Mouse (Mus musculus) kidney, postnatal 36 days (tissue): Measurements from ENCODE around the gene Prss40.

Experiments used
- DNase-seq, 2 experiments: peaks; one replicate each; pipeline ENCODE4 v3.0.0; 2021 to 2022; ENCODE audit warnings: mixed read lengths in 2 of 2

The Prss40 gene

GRCm38 (mm10) chr1:34560843-34561242, at the start of gene Prss40:
Gene Prss40 (minus strand): TSS chr1:34560943.
- DNase-seq: no peak

DNA sequence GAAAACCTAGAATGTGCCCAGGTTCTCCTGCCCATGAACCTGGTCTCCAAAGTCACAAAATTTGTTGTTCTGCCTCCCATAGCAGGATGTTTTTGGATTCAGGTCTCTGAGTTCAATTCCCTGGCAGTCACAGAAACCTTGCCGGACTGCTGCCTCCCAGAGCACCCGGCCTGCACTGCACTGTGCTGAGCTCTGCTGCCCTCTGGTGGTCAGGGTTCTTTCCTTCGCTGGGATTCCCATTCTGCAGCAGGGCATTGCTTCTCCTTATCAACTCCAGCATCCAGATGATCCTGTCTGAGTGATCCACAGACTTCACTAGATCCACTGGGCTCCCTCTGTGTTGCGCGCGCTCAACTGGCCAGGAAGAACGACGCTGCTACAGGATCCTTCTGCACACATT, 41.6 kb upstream of the Prss40 start:
- peak; percentile 40 to 86 for DNase-seq

DNA sequence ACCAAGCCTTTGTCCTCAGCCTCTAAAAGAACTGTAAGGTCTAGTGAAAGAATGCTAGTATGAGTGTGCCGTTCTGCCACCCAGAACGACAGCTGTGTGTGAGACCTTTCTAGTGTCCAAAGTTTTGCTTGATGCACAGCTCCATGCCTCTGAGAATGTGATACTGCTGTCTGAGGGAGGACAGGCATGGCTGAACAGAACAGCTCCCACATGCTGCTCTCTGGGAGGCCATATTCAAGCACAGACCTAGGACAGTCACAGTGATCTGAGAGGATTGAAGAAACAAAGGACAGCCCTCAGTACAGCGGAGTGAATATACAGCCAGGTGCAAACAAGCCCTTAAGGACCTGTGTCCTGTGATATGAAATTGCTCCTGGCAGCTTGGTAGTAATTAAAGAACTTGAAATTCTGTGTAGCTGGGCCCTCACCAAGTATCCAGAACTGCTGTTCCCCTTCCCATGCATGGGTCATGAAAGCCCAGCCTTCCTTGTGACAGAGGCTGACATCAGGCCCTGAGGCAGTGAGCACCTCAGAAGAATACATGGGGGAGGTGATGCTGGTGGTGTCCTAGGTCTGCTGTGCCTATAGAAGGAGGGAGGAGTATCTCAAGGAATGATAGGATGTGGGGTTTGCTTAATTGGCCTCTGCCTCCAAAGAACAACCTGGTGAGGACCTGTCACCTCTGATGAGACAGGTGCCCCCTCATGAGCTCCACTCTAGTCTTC, 40.7 kb upstream of the Prss40 start:
- no peak for DNase-seq

- no peak for DNase-seq
Observed at GRCm38 (mm10) chr1:34600000-34600399, 39.3 kb upstream of the Prss40 start.

- DNase-seq: no peak
Observed at GRCm38 (mm10) chr1:34587298-34588096, 26.8 kb upstream of the Prss40 start.

- no peak for DNase-seq
Observed at GRCm38 (mm10) chr1:34584736-34585135, 24.0 kb upstream of the Prss40 start.

DNA sequence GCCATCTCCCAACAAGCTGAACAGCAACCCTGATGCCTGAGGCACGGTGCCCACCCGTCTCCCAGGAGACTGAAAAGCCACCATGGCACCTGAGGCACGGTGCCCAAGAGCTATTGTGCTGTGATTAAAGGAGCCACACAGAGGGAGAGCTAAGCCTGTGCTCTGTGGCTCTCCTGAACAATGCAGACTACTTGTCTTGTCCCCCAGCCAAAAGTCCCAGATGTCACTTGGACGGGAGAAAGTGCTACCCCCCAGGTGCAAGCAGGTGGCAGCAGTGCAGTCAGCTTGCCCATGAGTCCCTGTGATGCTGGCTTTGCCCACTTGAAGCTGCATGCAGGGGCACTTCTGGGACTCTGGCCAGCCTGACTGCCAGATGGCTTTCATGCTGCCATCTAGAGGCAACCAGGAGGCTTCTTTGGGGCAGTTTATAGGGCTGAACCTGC, 23.1 kb upstream of the Prss40 start:
- no peak for DNase-seq

GRCm38 (mm10) chr1:34582218-34582617, 21.5 kb upstream of the Prss40 start:
- DNase-seq: no peak

- no peak for DNase-seq
Observed at GRCm38 (mm10) chr1:34579782-34580356, 19.1 kb upstream of the Prss40 start.

DNA sequence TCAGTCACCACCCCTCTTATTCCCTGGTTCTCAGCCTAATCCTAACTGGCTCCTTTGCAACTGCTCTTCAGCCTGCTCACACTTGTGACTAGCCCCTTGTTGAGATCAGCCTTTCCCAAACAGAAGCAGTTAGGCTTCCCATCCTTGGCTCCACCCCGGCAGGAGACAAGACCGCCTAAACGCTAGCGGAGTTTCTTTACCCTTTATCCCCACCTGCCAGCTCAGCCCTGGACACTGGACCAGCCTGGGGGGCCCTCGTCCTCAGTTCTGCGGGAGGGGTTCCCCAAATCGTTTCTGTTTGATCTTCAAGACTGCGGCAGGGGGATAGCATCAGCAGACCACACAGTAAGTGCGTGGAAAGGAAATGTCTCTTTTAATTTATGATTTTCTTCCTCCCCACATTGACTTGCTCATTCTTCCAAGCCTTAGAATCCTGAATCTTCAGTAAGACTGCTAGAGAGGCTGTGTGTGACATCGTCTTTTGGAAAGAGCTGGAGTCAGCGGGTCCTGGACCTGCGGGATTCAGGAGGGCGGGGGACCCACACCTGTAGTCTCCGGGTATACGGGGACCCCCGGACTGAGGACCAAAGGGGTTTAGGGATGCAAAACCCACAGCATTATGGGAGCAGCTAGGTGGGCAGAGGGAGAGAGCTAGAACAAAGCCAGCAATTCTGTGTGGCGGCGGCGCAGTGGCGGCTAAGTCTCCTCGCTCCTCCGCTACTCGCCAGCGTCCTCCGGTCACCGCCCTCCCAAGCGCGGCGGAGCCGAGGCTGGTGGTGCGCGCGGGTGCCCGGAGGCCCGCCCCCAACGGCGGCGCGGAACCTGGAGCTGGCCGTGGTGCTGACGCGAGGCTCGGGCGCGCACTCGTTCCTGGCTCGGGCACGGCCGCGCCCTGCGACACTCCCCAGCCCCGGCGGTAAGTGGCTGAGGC, 18.4 kb upstream of the Prss40 start, which contains the start of gene Amer3:
Gene Amer3 (plus strand): TSS at position 807 of the 931 bp plus-strand sequence.
- DNase-seq: peak; percentile 56 to 83

GRCm38 (mm10) chr1:34573221-34573620, 12.5 kb upstream of the Prss40 start:
- DNase-seq: no peak

DNA sequence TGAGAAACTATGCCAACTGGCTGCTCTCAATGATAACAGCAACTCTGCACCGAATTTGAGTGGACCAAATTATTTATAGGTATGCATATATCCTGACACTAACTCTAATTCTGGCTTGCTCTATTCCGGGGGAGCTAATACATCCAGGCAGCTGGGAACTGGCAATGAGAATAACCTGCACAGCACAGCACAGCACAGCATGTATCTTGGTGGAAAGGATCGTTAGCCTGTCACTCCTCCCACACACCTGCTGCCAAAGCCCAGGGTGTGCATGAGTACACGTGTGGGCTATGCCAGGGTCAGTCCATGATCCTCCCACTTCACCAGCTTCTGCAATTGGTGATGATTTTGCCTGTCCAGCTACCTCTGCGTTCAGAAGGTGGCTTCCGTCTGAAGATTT, 10.7 kb upstream of the Prss40 start:
- no peak for DNase-seq

GRCm38 (mm10) chr1:34569876-34570275, 9.1 kb upstream of the Prss40 start:
- DNase-seq: no peak

GRCm38 (mm10) chr1:34568120-34568519, 7.4 kb upstream of the Prss40 start:
- no peak for DNase-seq

GRCm38 (mm10) chr1:34564383-34565045, 3.8 kb upstream of the Prss40 start:
- DNase-seq: no peak

GRCm38 (mm10) chr1:34554275-34554674, 6.5 kb downstream of the Prss40 start:
- no peak for DNase-seq

- DNase-seq: no peak
Observed at GRCm38 (mm10) chr1:34553690-34554089, 7.1 kb downstream of the Prss40 start.

GRCm38 (mm10) chr1:34547074-34547473, 13.7 kb downstream of the Prss40 start:
- no peak for DNase-seq

DNA sequence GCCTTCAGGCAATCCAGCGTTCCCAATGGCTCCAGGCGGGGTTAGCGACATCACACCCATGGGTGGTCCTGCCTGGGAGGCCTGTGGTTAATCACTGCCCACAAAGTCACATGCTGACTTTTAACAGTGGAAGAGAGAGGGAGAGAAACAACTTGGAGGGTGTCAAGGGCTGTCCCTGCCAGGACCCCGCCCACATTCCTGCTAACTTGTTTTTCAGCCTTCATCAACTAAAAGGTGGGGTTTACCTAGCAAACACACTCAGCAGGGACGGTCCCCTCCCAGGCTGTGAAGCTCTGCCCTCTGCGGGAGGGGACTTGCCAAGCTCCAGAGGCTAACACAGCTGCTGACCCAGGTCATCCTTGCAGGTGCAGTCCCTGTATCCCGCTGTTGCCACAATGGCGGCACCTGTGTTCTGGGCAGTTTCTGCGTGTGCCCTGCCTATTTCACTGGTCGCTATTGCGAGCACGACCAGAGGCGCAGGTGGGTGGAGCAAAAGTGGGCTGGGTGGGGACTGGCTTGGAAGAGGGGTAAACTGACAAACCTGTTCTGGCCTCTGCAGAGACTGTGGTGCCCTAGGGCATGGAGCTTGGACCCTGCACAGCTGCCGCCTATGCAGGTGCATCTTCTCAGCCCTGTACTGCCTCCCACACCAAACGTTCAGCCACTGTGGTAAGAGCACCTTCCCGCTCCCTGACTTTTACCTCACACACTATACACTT, 23.8 kb downstream of the Prss40 start:
- DNase-seq: peak; percentile 18 to 28

DNA sequence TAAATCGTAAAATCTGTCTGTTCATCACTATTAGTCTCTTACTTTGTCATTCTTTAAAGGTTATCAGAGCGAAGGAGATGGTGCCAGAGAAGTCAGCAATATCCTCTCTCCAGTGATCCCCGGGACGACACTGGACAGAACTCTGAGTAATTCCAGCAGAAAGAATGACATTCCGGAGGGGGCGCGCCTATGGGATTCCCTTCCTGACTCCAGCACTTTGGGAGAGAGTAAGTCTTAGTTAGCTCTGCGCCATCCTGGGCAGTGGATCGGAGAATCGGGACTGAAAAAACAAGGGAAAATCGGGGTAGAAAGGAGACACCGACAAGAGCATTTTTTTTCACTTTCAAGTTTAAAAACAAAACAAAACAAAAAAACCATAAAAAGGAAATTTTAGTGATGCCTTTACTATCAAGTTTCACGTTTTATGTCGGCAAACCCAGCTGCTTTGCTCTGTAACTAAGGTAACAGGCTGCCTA, 24.4 kb downstream of the Prss40 start:
- no peak for DNase-seq
